Comparison of ENCODE assay signal across 1 mouse cellular context in the genomic region with DNA sequence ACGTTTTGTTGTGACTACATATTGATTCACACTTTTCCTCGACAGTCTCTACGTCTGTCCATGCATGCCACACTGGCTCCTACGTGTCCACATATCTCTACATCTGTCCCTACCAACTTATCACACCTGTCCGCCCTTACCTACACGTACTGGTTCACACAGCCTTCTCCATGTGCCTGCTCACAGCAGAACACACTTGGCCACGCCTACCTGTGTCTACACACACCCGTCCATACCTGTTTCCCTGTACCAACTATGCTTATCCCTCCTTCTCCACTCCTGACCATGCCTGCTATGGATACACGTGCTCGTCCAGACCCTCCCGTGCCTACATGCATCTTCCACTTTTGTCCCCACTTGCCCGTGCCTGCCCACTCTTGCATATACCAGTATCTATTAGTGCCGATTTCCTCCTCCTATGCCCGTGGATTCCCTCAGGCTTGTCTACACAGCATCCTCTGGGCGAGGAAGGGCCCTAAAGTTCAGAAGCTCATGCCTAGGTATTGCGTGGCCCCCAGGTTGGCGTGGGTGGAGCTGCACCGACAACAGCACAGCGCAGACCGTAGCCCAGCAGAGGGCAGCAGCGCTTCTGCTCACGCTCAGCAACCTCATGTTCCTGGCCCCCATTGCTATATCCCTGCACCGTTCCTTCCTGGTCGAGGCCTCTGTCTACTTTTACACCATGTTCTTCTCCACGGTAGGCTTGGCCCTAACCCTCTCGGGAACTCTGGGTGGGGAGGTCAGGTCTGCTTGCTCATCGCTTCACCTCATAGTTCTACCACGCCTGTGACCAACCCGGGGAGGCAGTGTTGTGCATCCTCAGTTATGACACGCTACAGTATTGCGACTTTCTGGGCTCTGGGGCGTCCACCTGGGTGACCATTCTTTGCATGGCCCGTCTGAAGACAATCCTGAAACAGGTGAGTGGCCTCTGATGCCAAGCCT.
TF ChIP-seq lines count a peak whose summit lies in the region.

No protein-coding gene starts in this region.

TF ChIP-seq in CH12.LX, 34 proteins besides CTCF, POLR2A, EP300 and RAD21 (continued from another document):
- TF ChIP-seq ZNF384 (IDR thresholded peaks at IDR 0.05; ENCODE audit: low read depth, low read length), result no peak
- TF ChIP-seq JUN (IDR thresholded peaks at IDR 0.05; ENCODE audit: insufficient read depth, low read depth, low read length), result no peak
- TF ChIP-seq UBTF (IDR thresholded peaks at IDR 0.05; ENCODE audit: low read depth, low read length), result no peak
- no peak for TF ChIP-seq ZMIZ1 (IDR thresholded peaks at IDR 0.05; ENCODE audit: low read depth, low read length)
- TF ChIP-seq POLR2AphosphoS2 (IDR thresholded peaks at IDR 0.05; ENCODE audit: low read depth, low read length), result no peak
- TF ChIP-seq MEF2A (IDR thresholded peaks at IDR 0.05; ENCODE audit: borderline replicate concordance, low read depth, low read length), result no peak
- TF ChIP-seq RCOR1 (conservative IDR thresholded peaks at IDR 0.05; ENCODE audit: low read depth, low read length), result no peak
- no peak for TF ChIP-seq KAT2A (IDR thresholded peaks at IDR 0.05; ENCODE audit: insufficient replicate concordance, low read length)
- TF ChIP-seq NRF1 (IDR thresholded peaks at IDR 0.05; ENCODE audit: low read depth, low read length), result peak; percentile 49; the same call in 1 of the 2 replicates
- no peak for TF ChIP-seq MAFK (IDR thresholded peaks at IDR 0.05; ENCODE audit: insufficient replicate concordance, low read length)
- TF ChIP-seq E2F4 (IDR thresholded peaks at IDR 0.05; ENCODE audit: insufficient replicate concordance, low read depth, low read length), result no peak
- no peak for TF ChIP-seq USF2 (conservative IDR thresholded peaks at IDR 0.05; ENCODE audit: low read depth, low read length)
- TF ChIP-seq GABPA (IDR thresholded peaks at IDR 0.05; ENCODE audit: insufficient replicate concordance, low read depth, low read length), result no peak
- no peak for TF ChIP-seq USF1 (IDR thresholded peaks at IDR 0.05; ENCODE audit: low read depth, low read length)
- peak; percentile 78 for TF ChIP-seq ELF1 (IDR thresholded peaks at IDR 0.05; ENCODE audit: low read depth, low read length)
- TF ChIP-seq ETS1 (conservative IDR thresholded peaks at IDR 0.05; ENCODE audit: low read depth, low read length), result 0 out of 2 replicates have a peak, but pooled peaks have one; percentile 11
- TF ChIP-seq IRF4 (IDR thresholded peaks at IDR 0.05; ENCODE audit: low read depth, low read length), result peak; percentile 45; the same call in 1 of the 2 replicates
- TF ChIP-seq ZC3H11A (IDR thresholded peaks at IDR 0.05; ENCODE audit: low read depth, low read length), result peak; percentile 34
- no peak for TF ChIP-seq PAX5 (IDR thresholded peaks at IDR 0.05; ENCODE audit: low read length)
- TF ChIP-seq MYC (IDR thresholded peaks at IDR 0.05; ENCODE audit: low read depth, low read length), result peak; percentile 94
- TF ChIP-seq SIN3A (IDR thresholded peaks at IDR 0.05; ENCODE audit: low read length), result peak; percentile 52; the same call in 1 of the 2 replicates
- TF ChIP-seq SMC3 (IDR thresholded peaks at IDR 0.05; ENCODE audit: low read depth, low read length), result peak; percentile 81
- TF ChIP-seq NELFE (IDR thresholded peaks at IDR 0.05; ENCODE audit: low read depth, low read length), result peak; percentile 61
- TF ChIP-seq MAX (IDR thresholded peaks at IDR 0.05; ENCODE audit: low read length), result peak; percentile 96
- no peak for TF ChIP-seq CHD1 (IDR thresholded peaks at IDR 0.05; ENCODE audit: low read depth, low read length)
